Mouse (Mus musculus) MEL (cell line): ENCODE measurements around the gene Gm20696.

ENCODE experiments used
- CTCF ChIP-seq, 3 experiments: IDR thresholded peaks in 2 of 3; conservative IDR thresholded peaks in 1 of 3; 2 replicates each; pipeline ENCODE4 v1.5.1; 2011 to 2012; ENCODE audit warnings: low read length in 3 of 3, low read depth in 2 of 3, mild to moderate bottlenecking in 2 of 3, improper control_type of control experiment in 1 of 3, inconsistent platforms in 1 of 3, mixed read lengths in 1 of 3, moderate library complexity in 1 of 3; ENCODE audit not compliant: control insufficient read depth in 1 of 3, insufficient read depth in 1 of 3, poor library complexity in 1 of 3, severe bottlenecking in 1 of 3
- EP300 ChIP-seq, 2 experiments: IDR thresholded peaks; 2 replicates each; pipeline ENCODE4 v1.6.1; 2011; ENCODE audit warnings: improper control_type of control experiment in 2 of 2, low read length in 2 of 2, low read depth in 1 of 2, mild to moderate bottlenecking in 1 of 2
- GABPA ChIP-seq: IDR thresholded peaks from 2 replicates; pipeline ENCODE4 v1.6.1; 2012; ENCODE audit warnings: low read depth, mild to moderate bottlenecking, inconsistent platforms, low read length, improper control_type of control experiment, moderate library complexity
- POLR2A ChIP-seq, 2 experiments: IDR thresholded peaks; 2 replicates each; pipeline ENCODE4 v1.6.1; 2011 to 2012; ENCODE audit warnings: low read length in 2 of 2, mild to moderate bottlenecking in 2 of 2, control low read depth in 1 of 2, improper control_type of control experiment in 1 of 2, low read depth in 1 of 2, moderate library complexity in 1 of 2; ENCODE audit not compliant: control insufficient read depth in 1 of 2, insufficient read depth in 1 of 2, poor library complexity in 1 of 2
- RCOR1 ChIP-seq: IDR thresholded peaks from 2 replicates; pipeline ENCODE4 v1.6.1; 2012; ENCODE audit warnings: low read depth, mild to moderate bottlenecking, inconsistent platforms, low read length, improper control_type of control experiment
- SIN3A ChIP-seq: IDR thresholded peaks from 2 replicates; pipeline ENCODE4 v1.6.1; 2012; ENCODE audit warnings: low read length, improper control_type of control experiment, inconsistent platforms
- TAL1 ChIP-seq: IDR thresholded peaks from 2 replicates; pipeline ENCODE4 v1.6.1; 2012; ENCODE audit warnings: mild to moderate bottlenecking, inconsistent platforms, low read length, moderate library complexity, mixed read lengths
- UBTF ChIP-seq: IDR thresholded peaks from 2 replicates; pipeline ENCODE4 v1.6.1; 2012; ENCODE audit warnings: low read depth, mild to moderate bottlenecking, inconsistent platforms, low read length, improper control_type of control experiment, moderate library complexity, borderline replicate concordance; ENCODE audit not compliant: insufficient read depth
- USF1 ChIP-seq: IDR thresholded peaks from 2 replicates; pipeline ENCODE4 v1.6.1; 2014; ENCODE audit warnings: low read depth, mild to moderate bottlenecking, inconsistent platforms, low read length, improper control_type of control experiment, moderate library complexity
- USF2 ChIP-seq, 2 experiments: IDR thresholded peaks; 2 replicates each; pipeline ENCODE4 v1.6.1; 2011 to 2012; ENCODE audit warnings: improper control_type of control experiment in 2 of 2, low read length in 2 of 2, borderline replicate concordance in 1 of 2, inconsistent platforms in 1 of 2, low read depth in 1 of 2, mild to moderate bottlenecking in 1 of 2; ENCODE audit not compliant: insufficient read depth in 1 of 2
- ZKSCAN1 ChIP-seq: IDR thresholded peaks from 2 replicates; pipeline ENCODE4 v1.6.1; 2012; ENCODE audit warnings: low read depth, mild to moderate bottlenecking, inconsistent platforms, low read length, improper control_type of control experiment, moderate library complexity

GRCm38 (mm10) chr6:99263886-99264185, 402.8 kb downstream of the Gm20696 start:
- TF ChIP-seq UBTF (no peak), CTCF (IDR thresholded peaks at IDR 0.05 in 2 of 3, conservative IDR thresholded peaks at IDR 0.05 in 1 of 3; ENCODE audit: control insufficient read depth in 1 of 3, insufficient read depth in 1 of 3, low read depth in 2 of 3, low read length in 3 of 3, poor library complexity in 1 of 3, severe bottlenecking in 1 of 3) (no peak), USF1 (no peak), POLR2A (IDR thresholded peaks at IDR 0.05; ENCODE audit: control insufficient read depth in 1 of 2, insufficient read depth in 1 of 2, low read depth in 1 of 2, low read length in 2 of 2, poor library complexity in 1 of 2) (no peak), SIN3A (no peak), GABPA (no peak), RCOR1 (no peak), TAL1 (no peak), USF2 (IDR thresholded peaks at IDR 0.05; ENCODE audit: borderline replicate concordance in 1 of 2, insufficient read depth in 1 of 2, low read depth in 1 of 2, low read length in 2 of 2) (no peak), EP300 (IDR thresholded peaks at IDR 0.05; ENCODE audit: low read depth in 1 of 2, low read length in 2 of 2) (no peak), ZKSCAN1 (no peak)
